Mouse (Mus musculus): ENCODE data around the gene Rbfox2. TPM values are rescaled to one million over a fixed set of nuclear protein-coding genes. Genes with fewer than 3 reads are reported as not detected.
A peak's percentile ranks its signal among the peaks of the same experiment; 100 is the strongest.

Rbfox2 gene
- polyA plus RNA-seq, 1 experiment from 2014 or later = 96.9 TPM

DNA sequence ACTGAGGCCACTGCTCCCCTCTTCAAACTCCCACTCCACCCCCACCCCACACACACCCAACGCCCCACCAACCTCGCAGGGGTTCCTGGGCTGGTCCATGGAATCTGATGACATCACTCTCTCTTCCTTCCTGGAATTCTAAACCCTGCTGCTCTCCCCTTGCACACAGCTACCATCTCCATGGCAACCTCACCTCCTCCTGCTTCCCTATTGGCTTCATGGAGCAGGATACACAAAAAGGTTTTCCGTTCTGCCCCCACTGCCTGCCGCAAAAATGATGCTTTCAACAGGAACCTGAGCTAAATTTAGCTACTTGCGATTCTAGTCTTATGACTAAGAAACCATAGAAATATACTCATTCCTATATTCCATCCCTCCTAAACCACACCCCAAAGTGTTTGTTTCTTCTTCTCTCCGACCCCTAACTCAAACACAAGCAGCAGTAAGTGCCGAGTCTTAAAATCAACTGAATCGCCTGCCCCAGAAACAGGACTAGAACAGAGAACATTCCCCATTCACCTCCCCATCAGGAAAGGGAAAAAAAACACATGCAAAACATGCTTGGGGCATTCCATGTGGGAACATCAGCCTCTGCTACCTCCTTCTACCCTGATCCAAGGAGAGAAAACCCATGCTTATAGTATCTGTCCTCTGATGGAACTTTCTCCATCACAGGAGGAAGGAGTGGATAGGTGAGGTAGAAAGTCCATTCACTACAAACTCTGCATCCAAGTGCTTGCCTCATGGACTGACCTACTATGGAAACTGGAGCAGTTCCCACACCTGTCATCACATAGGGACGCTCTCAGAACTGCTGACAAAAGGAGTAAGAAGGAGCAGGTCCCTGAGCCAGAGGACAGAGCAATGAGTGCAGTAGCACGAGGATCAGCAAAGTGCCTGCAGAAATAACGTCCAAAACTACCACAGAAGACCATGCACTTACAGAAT lies 61.1 kb downstream of the Rbfox2 start:
- H3K27me3 ChIP-seq = no peaks in the 10 kb centered on the region
- H3K27ac ChIP-seq = peak overlapping the region; percentile 72
- peak overlapping the region; percentile 44 for H3K4me2 ChIP-seq (replicated peaks)
- 0 out of 2 replicates have a peak overlapping the region, but pooled peaks have one; percentile 10 for H3K4me3 ChIP-seq
- peak; percentile 90 for ATAC-seq (ENCODE audit: insufficient number of reproducible peaks, insufficient read depth, low FRiP score, low TSS enrichment)
- H3K9ac ChIP-seq = no peak overlapping the region
- peaks cover 50% of the 10 kb centered on the region for H3K4me1 ChIP-seq
- no peaks in the 10 kb centered on the region for H3K36me3 ChIP-seq
- no peaks in the 10 kb centered on the region for H3K9me3 ChIP-seq
- 11% methylated on average over 11 of the region's 11 CpGs for WGBS

- Histone ChIP-seq H3K27me3 (no peaks in the 10 kb centered on the region), H3K4me3 (no peak overlapping the region), H3K9me3 (no peaks in the 10 kb centered on the region), H3K4me2 (replicated peaks) (no peak overlapping the region), H3K4me1 (peaks cover 46% of the 10 kb centered on the region), H3K27ac (0 out of 2 replicates have a peak overlapping the region, but pooled peaks have one; percentile 30), H3K36me3 (no peaks in the 10 kb centered on the region), H3K9ac (no peak overlapping the region)
- ATAC-seq (ENCODE audit: insufficient number of reproducible peaks, insufficient read depth, low FRiP score, low TSS enrichment) = no peak
- 83% methylated on average over 5 of the region's 5 CpGs for WGBS
Observed at GRCm38 (mm10) chr15:77244634-77245033, 62.2 kb downstream of the Rbfox2 start.

DNA sequence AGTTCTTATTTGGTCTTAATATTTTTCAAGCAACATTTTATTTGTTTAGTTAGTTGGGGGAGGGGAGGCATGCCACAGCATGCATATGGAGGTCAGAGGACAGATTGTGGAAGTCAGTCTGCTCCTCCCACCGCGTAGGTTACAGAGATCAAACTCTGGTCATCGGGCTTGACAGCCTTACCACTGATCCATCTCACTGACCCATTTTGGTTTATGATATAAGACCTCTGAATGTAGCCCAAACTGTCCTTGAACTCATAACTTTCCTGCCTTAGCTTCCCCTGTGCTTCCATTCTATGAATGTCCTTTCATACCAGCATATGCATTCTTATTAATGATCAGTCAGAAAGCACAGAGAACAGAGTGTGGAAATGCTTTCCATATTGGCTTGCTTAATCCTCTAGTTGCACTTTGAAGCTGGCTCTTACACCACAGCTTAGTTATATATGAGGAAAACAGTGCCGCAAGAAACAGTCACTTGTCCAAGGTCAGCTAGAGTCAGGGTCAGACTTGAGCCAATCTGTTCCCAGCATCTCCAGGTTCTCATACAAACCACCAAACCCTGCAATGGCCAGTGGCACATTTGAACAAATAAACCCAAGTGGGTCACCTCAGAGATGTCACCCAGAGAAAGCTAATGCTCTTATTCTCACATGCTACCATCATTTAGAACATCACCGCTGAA lies 62.8 kb downstream of the Rbfox2 start:
- 79% methylated on average over 5 of the region's 5 CpGs for WGBS
- H3K27ac ChIP-seq = no peak overlapping the region
- ATAC-seq (ENCODE audit: insufficient number of reproducible peaks, insufficient read depth, low FRiP score, low TSS enrichment) = no peak
- no peak overlapping the region for H3K4me2 ChIP-seq (replicated peaks)
- H3K9ac ChIP-seq = no peak overlapping the region
- peaks cover 40% of the 10 kb centered on the region for H3K4me1 ChIP-seq
- H3K9me3 ChIP-seq = no peaks in the 10 kb centered on the region
- no peaks in the 10 kb centered on the region for H3K36me3 ChIP-seq
- H3K27me3 ChIP-seq = no peaks in the 10 kb centered on the region
- H3K4me3 ChIP-seq = no peak overlapping the region

GRCm38 (mm10) chr15:77240607-77241006 lies 66.2 kb downstream of the Rbfox2 start:
- Histone ChIP-seq H3K9ac (no peak overlapping the region), H3K4me1 (peaks cover 24% of the 10 kb centered on the region), H3K36me3 (no peaks in the 10 kb centered on the region), H3K9me3 (no peaks in the 10 kb centered on the region), H3K27me3 (no peaks in the 10 kb centered on the region), H3K4me3 (no peak overlapping the region), H3K27ac (no peak overlapping the region), H3K4me2 (replicated peaks) (no peak overlapping the region)
- ATAC-seq (ENCODE audit: insufficient number of reproducible peaks, insufficient read depth, low FRiP score, low TSS enrichment) = no peak
- WGBS = 69% methylated on average over 4 of the region's 4 CpGs

DNA sequence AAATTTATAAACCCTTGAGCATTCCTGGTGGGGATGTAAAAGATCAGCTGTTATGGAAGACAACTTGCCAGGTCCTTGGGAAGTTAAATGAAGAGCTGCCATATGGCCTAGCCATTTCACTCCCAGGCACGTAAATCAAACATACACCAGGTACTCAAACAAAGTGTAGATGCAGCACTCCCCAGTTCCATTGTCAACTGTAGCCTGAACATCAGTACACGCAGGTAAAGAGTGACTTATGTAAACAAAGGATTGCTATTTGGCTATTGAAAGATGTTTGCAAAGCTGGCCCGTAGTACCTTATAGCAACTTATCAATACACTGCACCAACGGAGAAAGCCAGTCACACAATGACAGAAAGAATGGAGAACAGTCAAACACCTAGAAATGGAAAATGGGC lies 67.2 kb downstream of the Rbfox2 start:
- no peaks in the 10 kb centered on the region for H3K9me3 ChIP-seq
- H3K4me3 ChIP-seq = no peak overlapping the region

GRCm38 (mm10) chr15:77237661-77238060 lies 69.1 kb downstream of the Rbfox2 start:
- Histone ChIP-seq H3K9me3 (no peaks in the 10 kb centered on the region), H3K4me1 (peaks cover 17% of the 10 kb centered on the region; the same call in 1 of the 2 replicates), H3K9ac (no peak overlapping the region), H3K4me2 (replicated peaks) (no peak overlapping the region), H3K4me3 (no peak overlapping the region), H3K27ac (no peak overlapping the region), H3K27me3 (no peaks in the 10 kb centered on the region), H3K36me3 (no peaks in the 10 kb centered on the region)
- no peak for ATAC-seq (ENCODE audit: insufficient number of reproducible peaks, insufficient read depth, low FRiP score, low TSS enrichment)
- WGBS = 41% methylated on average over 1 of the region's 1 CpGs

More for the DNA sequence above, 67.2 kb downstream of the Rbfox2 start:
- 84% methylated on average over 4 of the region's 4 CpGs for WGBS
- Histone ChIP-seq H3K27ac (no peak overlapping the region), H3K36me3 (no peaks in the 10 kb centered on the region), H3K27me3 (no peaks in the 10 kb centered on the region), H3K4me1 (peaks cover 17% of the 10 kb centered on the region; the same call in 1 of the 2 replicates), H3K4me2 (replicated peaks) (no peak overlapping the region), H3K9ac (no peak overlapping the region)
- no peak for ATAC-seq (ENCODE audit: insufficient number of reproducible peaks, insufficient read depth, low FRiP score, low TSS enrichment)

- no peak overlapping the region for H3K27ac ChIP-seq
- WGBS = 76% methylated on average over 7 of the region's 7 CpGs
- no peak overlapping the region for H3K4me2 ChIP-seq (replicated peaks)
- no peaks in the 10 kb centered on the region for H3K27me3 ChIP-seq
- no peak overlapping the region for H3K9ac ChIP-seq
- no peaks in the 10 kb centered on the region for H3K9me3 ChIP-seq
- H3K4me1 ChIP-seq = peaks cover 22% of the 10 kb centered on the region; the same call in 1 of the 2 replicates
- ATAC-seq (ENCODE audit: insufficient number of reproducible peaks, insufficient read depth, low FRiP score, low TSS enrichment) = no peak
- H3K4me3 ChIP-seq = no peak overlapping the region
- H3K36me3 ChIP-seq = no peaks in the 10 kb centered on the region
Observed at GRCm38 (mm10) chr15:77236055-77236567, 70.7 kb downstream of the Rbfox2 start.

DNA sequence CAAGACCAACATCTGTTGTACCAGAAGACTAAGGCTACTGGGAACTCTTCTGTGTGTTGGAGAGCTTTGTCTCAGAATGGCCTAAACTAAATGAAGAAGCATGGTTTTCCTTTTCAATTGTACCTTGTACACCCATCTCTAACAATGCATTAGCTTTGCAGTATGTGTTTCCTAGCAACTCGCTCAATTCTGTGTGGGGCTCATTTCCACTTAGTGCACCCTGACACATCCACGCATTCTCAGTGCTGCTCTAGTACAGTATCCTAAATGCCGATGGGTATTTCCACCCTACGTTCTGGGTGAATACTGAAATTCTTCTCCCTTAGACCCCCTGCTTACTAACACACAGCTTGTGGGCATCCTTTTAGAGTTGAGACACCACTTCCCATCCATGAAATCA lies 71.3 kb downstream of the Rbfox2 start:
- Histone ChIP-seq H3K9me3 (no peaks in the 10 kb centered on the region), H3K36me3 (no peaks in the 10 kb centered on the region), H3K27me3 (no peaks in the 10 kb centered on the region), H3K4me1 (peaks cover 22% of the 10 kb centered on the region; the same call in 1 of the 2 replicates), H3K27ac (no peak overlapping the region), H3K9ac (no peak overlapping the region), H3K4me3 (no peak overlapping the region), H3K4me2 (replicated peaks) (no peak overlapping the region)
- WGBS = 91% methylated on average over 4 of the region's 4 CpGs
- no peak for ATAC-seq (ENCODE audit: insufficient number of reproducible peaks, insufficient read depth, low FRiP score, low TSS enrichment)

GRCm38 (mm10) chr15:77234296-77234695 lies 72.5 kb downstream of the Rbfox2 start:
- WGBS = 65% methylated on average over 4 of the region's 4 CpGs
- Histone ChIP-seq H3K27me3 (no peaks in the 10 kb centered on the region), H3K4me1 (peaks cover 18% of the 10 kb centered on the region; the same call in 1 of the 2 replicates)

GRCm38 (mm10) chr15:77230144-77230543 lies 76.7 kb downstream of the Rbfox2 start:
- Histone ChIP-seq H3K9me3 (no peaks in the 10 kb centered on the region), H3K4me2 (replicated peaks) (no peak overlapping the region), H3K36me3 (no peaks in the 10 kb centered on the region), H3K4me3 (no peak overlapping the region), H3K27ac (no peak overlapping the region), H3K4me1 (peaks cover 27% of the 10 kb centered on the region), H3K9ac (no peak overlapping the region), H3K27me3 (no peaks in the 10 kb centered on the region)
- no peak for ATAC-seq (ENCODE audit: insufficient number of reproducible peaks, insufficient read depth, low FRiP score, low TSS enrichment)
- WGBS = 63% methylated on average over 3 of the region's 3 CpGs

More at GRCm38 (mm10) chr15:77234296-77234695, 72.5 kb downstream of the Rbfox2 start:
- Histone ChIP-seq H3K9me3 (no peaks in the 10 kb centered on the region), H3K27ac (no peak overlapping the region), H3K4me3 (no peak overlapping the region), H3K36me3 (no peaks in the 10 kb centered on the region), H3K9ac (no peak overlapping the region), H3K4me2 (replicated peaks) (no peak overlapping the region)
- ATAC-seq (ENCODE audit: insufficient number of reproducible peaks, insufficient read depth, low FRiP score, low TSS enrichment) = no peak

- no peaks in the 10 kb centered on the region for H3K9me3 ChIP-seq
- no peak overlapping the region for H3K4me2 ChIP-seq (replicated peaks)
- WGBS = 64% methylated on average over 7 of the region's 7 CpGs
- ATAC-seq (ENCODE audit: insufficient number of reproducible peaks, insufficient read depth, low FRiP score, low TSS enrichment) = no peak
- peaks cover 19% of the 10 kb centered on the region for H3K4me1 ChIP-seq
- no peak overlapping the region for H3K4me3 ChIP-seq
- H3K27me3 ChIP-seq = no peaks in the 10 kb centered on the region
- peak overlapping the region; percentile 36; the same call in 1 of the 2 replicates for H3K27ac ChIP-seq
- H3K36me3 ChIP-seq = no peaks in the 10 kb centered on the region
- H3K9ac ChIP-seq = no peak overlapping the region
Observed at GRCm38 (mm10) chr15:77226831-77227354, 79.9 kb downstream of the Rbfox2 start.

All from embryonic facial prominence, embryonic 12.5 days (tissue).